Mouse (Mus musculus): ENCODE data around the gene Fbxl2.

Gene Fbxl2

GRCm38 (mm10) chr9:114016402-114016801 lies 29.6 kb downstream of the Fbxl2 start:
- no peak for DNase-seq

GRCm38 (mm10) chr9:114015724-114016123 lies 30.3 kb downstream of the Fbxl2 start:
- DNase-seq: no peak

GRCm38 (mm10) chr9:114014034-114014433 lies 32.0 kb downstream of the Fbxl2 start:
- no peak for DNase-seq

- no peak for DNase-seq
Measured at GRCm38 (mm10) chr9:114011203-114011602, 34.8 kb downstream of the Fbxl2 start.

DNA sequence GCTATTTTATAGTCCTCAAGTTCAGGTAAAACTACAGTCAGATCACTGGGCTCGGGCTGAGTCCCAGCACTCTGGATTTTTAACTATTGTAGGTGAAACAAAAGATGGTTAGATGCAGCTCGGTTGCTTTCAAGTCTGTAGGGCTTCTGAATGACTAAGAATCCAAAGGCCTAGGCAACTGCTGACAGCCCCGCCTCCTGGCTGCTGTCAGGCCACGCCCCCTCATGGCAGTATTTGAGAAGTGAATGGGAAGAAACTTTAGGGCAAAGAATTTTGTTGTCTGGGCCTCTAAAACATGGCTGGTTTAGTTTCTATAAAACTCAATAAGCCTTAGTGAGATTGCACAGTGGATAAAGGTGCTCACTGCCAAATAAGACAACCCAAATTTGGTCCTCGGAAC lies 36.5 kb downstream of the Fbxl2 start:
- DNase-seq: no peak

GRCm38 (mm10) chr9:114007850-114008350 lies 38.1 kb downstream of the Fbxl2 start:
- no peak for DNase-seq

DNA sequence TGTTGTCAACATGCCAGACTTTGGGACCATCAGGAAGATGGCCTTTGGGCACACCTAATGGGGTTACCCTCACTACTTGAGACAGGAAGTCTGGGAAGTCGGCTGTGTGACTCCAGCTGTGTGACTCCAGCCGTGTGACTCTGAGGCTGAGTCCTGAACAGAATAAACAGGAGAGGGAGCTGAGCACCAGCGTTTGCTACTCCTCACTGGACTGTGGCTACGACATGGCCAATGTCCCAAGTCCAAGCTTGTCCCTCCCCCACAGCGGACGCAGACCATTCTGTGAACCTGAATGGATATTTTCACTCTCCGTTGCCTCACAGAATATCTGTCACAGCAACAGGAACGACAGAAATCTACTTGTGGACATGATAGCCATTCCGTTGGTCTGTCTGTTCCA lies 39.2 kb downstream of the Fbxl2 start:
- no peak for DNase-seq

DNA sequence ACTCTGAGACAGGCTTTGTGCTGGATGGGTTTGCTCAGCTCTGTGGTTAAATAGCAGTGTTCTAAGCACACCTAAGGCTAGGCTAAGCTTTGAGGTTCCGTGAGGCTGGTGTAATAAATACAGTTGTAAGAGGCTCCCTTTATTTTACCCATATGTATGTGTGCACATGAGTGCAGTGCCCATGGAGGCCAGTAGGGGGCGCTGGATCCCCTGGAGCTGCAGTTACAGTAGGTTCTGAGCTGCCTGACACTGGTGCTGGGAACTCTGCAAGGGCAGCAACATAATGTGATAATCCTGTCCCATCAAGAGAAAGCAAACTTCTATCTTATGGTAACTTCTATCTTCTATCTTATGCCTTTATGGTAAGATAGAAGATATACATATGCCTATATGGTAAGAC lies 47.7 kb downstream of the Fbxl2 start:
- DNase-seq: no peak

DNA sequence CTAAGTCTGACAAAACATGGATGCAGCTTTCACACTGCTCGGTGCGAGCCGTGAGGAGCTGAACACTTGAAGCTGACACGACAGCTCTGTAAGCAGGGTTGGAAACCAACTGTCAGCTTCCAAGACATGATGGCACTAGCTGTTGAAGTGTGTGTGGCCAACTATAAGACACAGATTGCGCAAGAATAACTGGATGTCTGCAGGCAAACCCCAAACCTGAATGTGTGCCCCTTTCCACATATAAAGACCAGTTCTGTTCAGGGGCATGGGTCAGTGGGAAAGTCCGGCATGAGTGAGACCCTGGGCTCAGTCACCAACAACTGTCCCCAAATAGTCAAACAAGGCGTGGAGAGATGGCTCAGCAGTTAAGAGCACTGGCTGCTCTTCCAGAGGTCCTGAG lies 53.2 kb downstream of the Fbxl2 start:
- no peak for DNase-seq

- DNase-seq: peak; percentile 82 to 86
Measured at GRCm38 (mm10) chr9:113990547-113991248, 55.3 kb downstream of the Fbxl2 start.

DNA sequence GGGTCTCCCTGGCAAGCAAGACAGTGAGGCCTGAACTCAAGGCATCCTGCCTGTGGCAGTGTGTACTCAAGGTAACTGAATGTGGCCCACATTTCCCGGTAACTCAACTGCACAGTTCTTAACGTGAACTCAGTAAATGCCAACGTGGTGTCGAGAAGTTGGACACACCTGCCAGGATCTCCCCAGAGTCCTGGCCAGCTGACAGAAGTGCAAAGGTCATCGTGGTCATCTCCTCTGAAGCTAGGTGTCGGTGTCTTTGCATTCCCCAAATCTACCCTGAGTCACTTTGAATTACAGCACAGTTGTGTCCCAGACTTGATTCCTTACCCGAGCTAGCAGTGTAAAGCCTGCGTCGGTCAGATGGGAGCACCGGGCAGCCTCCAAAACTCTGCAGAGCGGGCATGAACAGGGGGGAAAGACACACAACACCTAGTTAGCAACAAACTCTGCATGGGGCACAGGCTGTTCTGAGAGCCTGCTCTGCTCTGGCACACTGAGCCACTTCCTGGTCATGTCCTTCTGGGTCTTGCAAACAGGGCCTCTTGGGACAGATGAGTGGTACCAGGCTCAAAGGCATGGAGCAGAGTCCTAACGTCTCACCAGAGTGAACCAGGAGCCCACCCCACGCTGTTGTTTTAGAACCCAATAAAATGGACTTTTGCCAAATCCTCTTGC lies 60.9 kb downstream of the Fbxl2 start:
- DNase-seq: no peak

- DNase-seq: no peak
Measured at GRCm38 (mm10) chr9:113982883-113983670, 62.9 kb downstream of the Fbxl2 start.

GRCm38 (mm10) chr9:113982451-113982850 lies 63.5 kb downstream of the Fbxl2 start:
- DNase-seq: no peak

DNA sequence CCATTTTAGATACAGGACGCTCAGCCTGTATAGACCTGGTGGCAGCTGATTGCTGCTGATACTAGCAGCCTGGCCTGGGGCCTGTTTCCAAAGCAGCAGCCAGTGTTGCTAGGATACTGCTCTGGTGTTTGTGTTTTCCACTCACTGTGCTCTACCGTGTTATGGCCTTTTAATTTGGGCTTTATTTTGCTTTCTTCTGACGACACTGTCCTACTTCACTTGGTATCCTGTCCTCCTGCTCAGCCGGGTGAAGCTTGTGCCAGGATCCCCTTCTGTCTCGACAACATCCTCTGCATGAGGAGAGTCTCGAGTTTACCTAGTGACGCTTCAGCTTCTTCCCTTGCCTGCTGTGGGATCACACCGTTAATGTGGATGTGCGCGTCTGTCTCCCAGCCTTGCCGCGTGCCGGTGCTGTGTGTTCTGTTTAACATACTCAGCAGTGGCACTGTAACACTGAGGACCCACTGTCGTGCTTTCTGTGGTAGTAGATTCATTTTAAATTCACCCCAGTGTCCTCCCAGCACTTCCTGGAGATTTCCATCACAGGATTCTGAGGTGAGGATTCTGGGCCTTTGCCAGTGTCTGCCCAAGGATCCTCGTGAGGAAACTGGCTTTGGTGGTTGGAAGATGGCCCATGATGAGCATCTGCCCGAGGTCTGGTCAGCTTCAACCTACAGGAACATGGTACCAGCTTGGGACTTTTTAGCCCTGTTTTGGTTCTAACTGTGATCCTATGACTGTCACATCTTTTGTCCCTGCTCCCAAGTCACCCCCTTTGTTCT lies 64.7 kb downstream of the Fbxl2 start:
- DNase-seq: peak; percentile 23 to 27

- peak; percentile 44 to 46 for DNase-seq
Measured at GRCm38 (mm10) chr9:113979356-113979755, 66.6 kb downstream of the Fbxl2 start.

- DNase-seq: no peak
Measured at GRCm38 (mm10) chr9:113978656-113979055, 67.3 kb downstream of the Fbxl2 start.

DNA sequence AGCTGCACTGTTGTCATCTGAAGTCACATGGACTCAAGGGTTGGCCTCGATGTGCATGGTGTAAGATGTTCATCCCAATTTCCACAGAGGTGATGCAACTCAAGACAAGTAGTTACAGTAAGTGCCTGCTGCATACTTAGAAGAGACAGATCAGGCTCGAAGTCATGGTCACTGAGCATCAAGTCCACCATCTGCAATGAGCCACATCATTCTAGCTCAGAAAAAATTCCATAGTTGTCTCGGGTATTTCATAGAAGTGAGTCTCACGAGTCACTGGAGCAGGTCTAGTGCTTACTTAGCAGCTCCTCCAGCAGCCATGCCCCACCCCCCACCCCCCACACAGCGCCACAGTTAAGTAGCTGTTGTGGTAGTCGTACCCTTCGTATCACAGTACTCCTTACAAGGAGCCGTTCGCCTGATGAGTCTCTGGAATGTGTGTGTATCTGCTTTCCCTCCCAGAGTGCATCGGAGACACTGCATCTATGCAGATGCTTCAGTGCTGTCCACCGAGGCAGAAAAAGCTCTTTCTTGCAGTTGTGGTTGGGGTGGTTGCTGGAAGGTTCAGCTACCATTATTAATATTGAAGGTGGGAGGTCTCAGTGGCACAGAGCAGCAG lies 68.7 kb downstream of the Fbxl2 start:
- DNase-seq: no peak

GRCm38 (mm10) chr9:113976264-113976663 lies 69.7 kb downstream of the Fbxl2 start:
- no peak for DNase-seq

- no peak for DNase-seq
Measured at GRCm38 (mm10) chr9:113975442-113975841, 70.5 kb downstream of the Fbxl2 start.

GRCm38 (mm10) chr9:113974945-113975344 lies 71.0 kb downstream of the Fbxl2 start:
- DNase-seq: no peak

DNA sequence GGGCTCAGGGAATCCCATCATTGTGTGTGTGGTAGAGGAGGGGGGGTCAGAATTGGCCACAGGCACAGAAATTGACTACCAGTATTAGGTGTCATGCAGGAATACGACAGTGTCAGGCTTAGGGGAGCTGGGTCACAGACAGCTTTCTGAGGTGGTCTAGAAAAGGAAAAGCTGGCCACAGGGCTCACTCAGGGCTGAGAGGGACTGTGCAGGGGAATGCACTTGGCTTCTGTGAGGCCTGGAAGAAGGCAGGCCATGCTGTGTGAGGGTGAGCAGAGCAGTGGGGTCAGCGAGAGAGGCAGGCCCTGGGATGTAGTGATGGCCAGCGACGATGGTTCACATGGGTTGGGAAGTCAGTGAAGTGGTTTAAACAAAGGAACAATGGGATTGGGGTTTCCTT lies 72.1 kb downstream of the Fbxl2 start:
- DNase-seq: no peak

- DNase-seq: no peak
Measured at GRCm38 (mm10) chr9:113971615-113972014, 74.4 kb downstream of the Fbxl2 start.
